21 mouse cellular contexts compared by ENCODE assay signal in genomic region chr8:94004139-94004538, GRCm38 (mm10).
"Had no signal": no experiment of that assay in that cellular context is flagged by ENCODE, and none has a peak within 500 bp of the region (broad histone marks: within the 10 kb centered on the region; RNA-seq: fewer than 3 reads in every experiment).

No protein-coding gene starts in this region.

- ATAC-seq: intestine, embryonic 15.5 days; liver, embryonic 12.5 days; midbrain, embryonic 16.5 days had no signal

- H3K27ac ChIP-seq: intestine, embryonic 15.5 days; limb, embryonic 10.5 days; limb, embryonic 13.5 days; liver, embryonic 12.5 days; liver, embryonic 15.5 days; lung, embryonic 15.5 days; midbrain, embryonic 12.5 days; stomach, embryonic 15.5 days had no signal

- DNase-seq: kidney, adult 11 months; kidney, adult 9 months; kidney, postnatal 14 days; kidney, postnatal 4 days; layer of hippocampus, postnatal 36 days; liver; lung, adult 18-20 months; lung, postnatal 10 days; lung, postnatal 4 days; right cerebral cortex, postnatal 25 days; spleen, adult 18-20 months; thymus, postnatal 25 days had no signal

- H3K4me3 ChIP-seq: intestine, embryonic 15.5 days; limb, embryonic 10.5 days; limb, embryonic 13.5 days; liver, embryonic 12.5 days; liver, embryonic 15.5 days; lung, embryonic 15.5 days; midbrain, embryonic 12.5 days; stomach, embryonic 15.5 days had no signal
